Mouse (Mus musculus): ENCODE data around the gene Cd37.

- TF ChIP-seq CTCF (IDR thresholded peaks at IDR 0.05; ENCODE audit: low read depth, low read length) (no peak), POLR2A (IDR thresholded peaks at IDR 0.05; ENCODE audit: borderline replicate concordance, low read depth, low read length) (no peak)
Measured at GRCm38 (mm10) chr7:45273672-45274071, 34.8 kb upstream of the Cd37 start.

All from bone marrow macrophage, adult 2 months (primary cell).